Mouse (Mus musculus): ENCODE data around the gene Igf1. TPM values are rescaled to one million over a fixed set of nuclear protein-coding genes. Genes with fewer than 3 reads are reported as not detected.

The Igf1 gene
- polyA plus RNA-seq, 1 experiment from 2014 or later, result 15.2 TPM

DNA sequence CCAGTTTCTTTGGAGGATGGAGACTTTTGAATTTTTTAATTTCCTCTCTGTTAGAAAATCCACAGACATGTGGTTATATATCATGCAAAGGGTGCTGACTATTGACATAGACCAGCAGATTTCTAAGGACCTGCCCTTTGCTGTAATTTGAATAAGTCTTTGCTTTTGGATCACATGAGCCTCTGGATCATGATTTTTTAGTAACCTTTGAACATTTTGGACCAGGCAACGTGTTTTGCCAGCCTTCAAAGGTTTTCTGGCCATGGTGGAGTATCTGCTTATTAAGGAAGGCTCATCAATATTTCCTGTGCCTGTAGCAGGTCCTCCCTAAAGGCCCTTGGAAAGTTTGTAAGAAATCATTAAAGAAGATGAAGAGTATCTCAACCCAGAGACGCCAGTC lies 37.3 kb downstream of the Igf1 start:
- no peak for DNase-seq (ENCODE audit: low spot score)

DNA sequence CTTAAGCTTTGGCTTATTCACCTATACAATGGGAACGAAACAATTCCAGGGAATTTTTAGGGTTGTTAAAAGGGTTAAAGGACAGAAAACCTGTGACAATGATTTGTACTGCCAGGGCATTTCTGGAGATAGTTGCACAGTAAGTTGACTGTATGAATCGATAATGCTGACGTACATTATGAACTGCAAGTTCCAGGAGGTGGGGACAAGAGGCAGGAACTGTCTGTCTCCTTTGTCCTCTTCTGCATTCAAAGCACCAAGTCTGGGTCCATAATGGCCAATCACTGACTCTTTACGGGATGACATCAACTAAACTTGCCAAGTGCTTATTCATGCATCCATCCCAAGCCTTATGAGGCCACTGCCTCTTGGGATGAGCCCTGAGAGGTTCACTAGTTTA lies 39.3 kb downstream of the Igf1 start:
- DNase-seq (ENCODE audit: low spot score), result no peak

DNA sequence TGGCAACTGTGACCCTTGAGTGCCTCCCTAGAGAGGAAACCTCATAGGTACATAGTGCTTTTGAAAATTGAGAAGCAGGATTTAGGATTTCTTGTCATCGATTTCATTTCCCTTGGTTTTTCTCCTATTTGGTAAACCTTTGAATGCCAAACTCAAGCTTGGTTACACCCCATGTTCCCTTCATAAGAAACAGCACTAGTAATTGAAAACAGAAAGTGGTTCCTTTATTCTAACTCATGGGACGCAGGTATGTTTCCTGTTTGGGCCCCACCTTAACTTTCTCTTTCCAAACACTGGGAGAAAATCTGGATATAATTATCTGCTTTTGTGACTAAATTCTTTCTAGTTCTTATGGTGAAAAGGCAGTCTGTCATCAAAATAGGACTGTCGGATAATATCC lies 40.8 kb downstream of the Igf1 start:
- DNase-seq (ENCODE audit: low spot score), result no peak

DNA sequence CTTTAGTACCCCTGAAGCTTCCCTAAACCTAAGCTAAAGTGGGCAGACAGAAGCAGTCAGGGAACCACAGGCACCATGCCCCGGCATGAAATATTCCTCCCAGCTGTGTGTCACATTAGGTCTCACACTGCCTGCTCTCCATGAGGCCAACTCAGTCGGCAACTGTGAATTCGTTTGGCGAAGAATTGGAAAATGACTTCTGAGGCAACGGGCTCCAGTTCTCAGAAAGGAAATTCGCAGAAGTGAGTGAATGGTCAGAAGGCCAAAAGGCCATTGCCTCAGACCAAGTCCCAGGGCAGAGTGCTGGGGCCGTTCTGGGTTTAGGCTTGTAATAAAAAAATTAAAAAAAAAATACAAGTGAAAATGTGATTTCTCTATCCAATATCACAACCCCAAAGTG lies 43.9 kb downstream of the Igf1 start:
- DNase-seq (ENCODE audit: low spot score), result no peak

DNA sequence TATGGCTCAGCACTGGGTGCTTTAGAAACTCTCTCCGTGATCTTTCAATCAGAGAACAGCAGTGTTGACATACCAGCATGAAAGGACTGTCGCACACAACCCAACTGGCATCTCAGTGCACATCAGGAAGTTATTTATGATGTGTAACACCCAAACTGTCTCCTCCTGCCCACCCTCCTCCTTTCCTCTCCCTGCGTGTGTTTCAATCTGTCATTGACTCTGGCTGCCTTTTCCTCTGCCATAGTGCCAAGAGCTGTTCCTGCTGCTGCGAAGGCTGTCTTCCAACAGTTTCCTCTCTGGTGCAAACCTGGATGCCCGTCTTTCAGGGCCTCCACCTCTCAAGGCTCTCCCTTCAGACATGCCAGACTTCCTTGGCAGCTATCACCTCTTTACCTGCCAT lies 46.3 kb downstream of the Igf1 start:
- DNase-seq (ENCODE audit: low spot score), result no peak

DNA sequence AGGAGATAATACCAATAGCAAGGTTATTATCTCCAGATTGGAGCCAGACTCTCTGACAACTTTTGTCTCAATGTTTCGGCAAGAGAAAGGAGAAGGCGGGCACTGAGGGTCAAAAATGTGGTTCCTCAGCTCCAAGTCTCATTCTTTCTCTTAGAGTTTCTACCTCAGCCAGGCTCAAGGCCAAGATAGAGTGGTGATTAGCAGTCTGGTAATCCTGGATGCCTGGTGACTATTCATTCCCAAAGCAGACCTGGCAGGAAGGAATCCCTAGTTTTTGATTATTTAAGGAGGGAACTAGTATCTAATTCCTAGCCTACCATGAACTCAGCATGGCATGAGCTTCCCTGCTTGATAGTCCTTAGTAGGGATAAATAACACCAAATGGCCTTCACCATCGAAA lies 47.0 kb downstream of the Igf1 start:
- DNase-seq (ENCODE audit: low spot score), result no peak

DNA sequence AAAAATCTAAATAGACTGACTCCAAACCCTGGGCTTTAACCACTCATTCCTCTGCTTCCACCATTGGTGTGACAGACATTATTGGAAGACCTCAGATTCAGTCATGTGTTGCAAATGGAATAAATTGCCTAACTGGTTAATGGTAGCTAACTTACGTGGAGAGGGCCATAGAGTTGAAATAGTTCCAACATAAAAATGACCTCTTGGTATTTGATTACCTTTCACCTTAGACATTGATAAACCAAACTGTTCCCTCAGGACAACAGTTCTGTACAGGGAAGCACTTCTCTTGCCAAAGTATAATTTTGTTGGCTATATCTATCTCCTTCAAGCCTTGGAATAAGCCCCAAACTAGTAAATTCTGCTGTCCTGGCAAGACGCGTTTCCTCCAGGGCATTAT lies 48.1 kb downstream of the Igf1 start:
- no peak for DNase-seq (ENCODE audit: low spot score)

DNA sequence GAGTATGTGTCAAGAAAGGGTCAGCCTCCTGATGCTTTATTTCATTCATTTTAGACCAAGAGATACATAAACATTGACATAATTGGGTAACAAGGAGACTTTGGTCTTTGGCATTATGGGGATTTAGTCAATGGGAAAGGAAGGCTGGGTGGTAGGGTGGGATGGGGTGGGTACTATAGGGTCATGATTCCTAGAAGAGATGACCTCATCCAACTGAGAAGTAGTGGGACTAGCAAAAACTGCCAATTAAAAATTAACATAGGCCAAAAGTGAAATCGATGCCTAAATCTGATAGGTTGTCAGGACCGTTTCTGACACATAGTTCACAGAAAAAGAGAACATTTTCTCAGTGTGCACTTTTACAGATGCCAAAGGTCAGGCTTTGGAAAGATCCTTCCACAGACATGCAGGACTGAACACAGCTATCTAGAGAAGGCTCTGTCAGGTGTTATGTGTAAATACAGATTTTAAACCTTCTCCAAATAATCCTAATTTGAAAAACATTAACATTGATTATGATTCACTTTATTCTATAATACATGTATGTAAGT lies 48.8 kb downstream of the Igf1 start:
- no peak for DNase-seq (ENCODE audit: low spot score)

DNA sequence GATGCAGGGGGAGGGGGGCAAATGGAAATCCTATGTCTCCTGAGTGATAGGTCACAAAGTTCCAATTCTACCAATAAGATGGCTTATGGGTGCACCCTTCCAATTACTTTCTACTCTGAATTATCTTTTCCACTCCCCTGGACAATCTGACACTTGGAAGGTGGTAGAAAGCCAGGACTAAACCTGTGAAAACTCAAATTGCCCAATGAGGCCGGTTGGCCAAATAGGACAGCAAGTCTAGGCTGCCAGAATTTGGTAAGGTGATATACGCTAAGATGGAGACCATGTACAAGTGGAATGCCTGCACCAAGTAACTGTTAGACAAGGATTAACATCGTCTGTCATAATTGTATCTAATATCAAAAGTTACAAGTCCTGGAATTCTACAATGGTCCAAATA lies 55.8 kb downstream of the Igf1 start:
- no peak for DNase-seq (ENCODE audit: low spot score)

DNA sequence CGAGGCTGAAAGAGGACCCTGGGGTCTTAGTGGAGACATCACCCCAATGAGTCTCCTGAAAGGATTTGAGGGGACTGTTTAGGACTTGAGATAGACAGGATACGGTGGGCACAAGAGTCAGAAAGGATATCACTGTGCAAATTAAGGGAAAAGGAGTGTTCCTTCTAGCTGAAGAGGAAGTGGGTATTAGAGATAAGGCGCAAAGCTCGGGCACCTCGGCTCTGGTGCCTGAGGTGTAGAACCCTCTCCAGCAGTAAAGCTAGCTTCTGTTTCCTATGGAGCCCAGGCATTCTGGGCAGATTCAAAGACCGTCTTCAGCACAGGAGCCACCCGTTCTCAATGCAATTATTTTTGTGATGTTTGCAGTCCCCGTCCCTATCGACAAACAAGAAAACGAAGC lies 56.9 kb downstream of the Igf1 start:
- no peak for DNase-seq (ENCODE audit: low spot score)

DNA sequence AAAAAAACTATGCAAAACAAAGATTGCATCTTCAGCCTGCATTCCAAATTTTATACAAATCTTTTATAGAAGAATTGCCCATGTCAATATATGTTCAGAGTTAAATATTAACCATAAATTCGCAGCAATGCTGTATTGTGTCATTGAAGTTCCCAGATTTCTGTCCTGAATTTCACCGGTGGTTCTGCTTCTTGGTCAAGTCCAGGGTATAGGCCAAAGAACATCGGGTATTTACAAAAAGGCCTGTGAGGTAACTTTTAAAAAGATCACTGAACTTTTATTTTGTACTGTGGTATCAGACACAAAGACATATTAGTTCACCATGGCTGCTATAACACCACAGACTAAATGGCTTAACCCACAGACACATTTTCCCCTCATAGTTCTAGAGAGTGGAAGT lies 57.7 kb downstream of the Igf1 start:
- no peak for DNase-seq (ENCODE audit: low spot score)

DNA sequence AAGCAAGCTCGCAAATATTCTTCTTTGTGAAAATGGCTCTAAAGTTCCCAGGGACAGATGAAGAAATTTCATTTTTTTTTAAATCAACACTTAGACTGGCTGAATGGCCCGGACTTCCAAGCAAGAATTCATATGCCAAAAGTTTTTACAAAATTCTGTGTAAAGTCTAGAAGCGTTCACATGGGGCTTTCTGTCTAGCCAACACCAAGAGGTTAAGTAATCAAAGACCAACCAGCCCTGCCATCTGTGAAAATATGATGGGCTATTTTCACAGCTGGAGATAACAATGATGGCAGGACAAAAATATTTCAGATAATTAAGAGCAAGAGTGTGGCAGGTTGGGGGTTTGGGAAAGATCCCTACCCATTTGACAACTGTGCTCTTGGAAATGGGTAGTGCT lies 64.2 kb downstream of the Igf1 start:
- DNase-seq (ENCODE audit: low spot score), result no peak

DNA sequence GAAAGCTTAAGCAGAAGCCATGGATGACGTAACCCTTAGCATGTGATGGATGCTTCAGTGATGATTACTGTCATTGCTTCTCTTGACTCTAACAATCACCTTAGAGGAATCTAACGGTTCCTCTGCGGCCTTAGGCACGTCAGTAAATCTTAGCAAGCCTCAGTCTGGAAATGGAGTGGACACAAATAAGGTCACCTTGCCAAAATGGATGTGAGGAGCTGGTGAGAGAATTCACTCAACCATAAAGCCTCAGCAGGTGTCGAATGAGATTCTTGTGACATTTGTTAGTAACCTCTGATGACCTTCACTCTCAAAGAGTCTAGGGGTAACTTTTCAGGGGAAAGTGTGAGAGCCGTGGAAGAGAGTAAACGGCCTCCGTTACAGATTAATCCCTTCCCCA lies 68.5 kb downstream of the Igf1 start:
- DNase-seq (ENCODE audit: low spot score), result no peak

DNA sequence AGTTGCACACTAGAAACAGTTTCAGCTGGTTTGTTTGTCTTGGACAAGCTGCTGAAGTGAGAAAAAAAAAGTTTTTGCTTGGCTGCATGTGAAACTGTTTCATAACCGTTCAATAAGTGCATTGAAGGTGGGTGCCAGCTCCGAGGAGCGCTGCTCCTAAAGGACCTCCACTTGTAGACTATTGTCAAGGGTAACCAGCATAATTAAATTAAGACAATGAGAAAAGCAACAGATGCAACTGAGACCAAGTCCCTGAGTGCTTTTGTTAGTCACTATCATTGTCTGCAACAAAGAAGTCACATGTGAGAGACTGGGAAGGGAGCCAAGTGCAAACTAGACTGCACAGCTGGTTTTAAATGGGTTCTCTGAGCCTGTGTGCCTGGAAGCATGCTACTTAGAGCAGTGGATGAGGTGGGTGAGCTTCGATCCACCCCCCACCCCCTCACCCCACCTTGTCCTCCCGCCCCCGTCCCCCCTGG lies 69.1 kb downstream of the Igf1 start:
- no peak for DNase-seq (ENCODE audit: low spot score)

DNA sequence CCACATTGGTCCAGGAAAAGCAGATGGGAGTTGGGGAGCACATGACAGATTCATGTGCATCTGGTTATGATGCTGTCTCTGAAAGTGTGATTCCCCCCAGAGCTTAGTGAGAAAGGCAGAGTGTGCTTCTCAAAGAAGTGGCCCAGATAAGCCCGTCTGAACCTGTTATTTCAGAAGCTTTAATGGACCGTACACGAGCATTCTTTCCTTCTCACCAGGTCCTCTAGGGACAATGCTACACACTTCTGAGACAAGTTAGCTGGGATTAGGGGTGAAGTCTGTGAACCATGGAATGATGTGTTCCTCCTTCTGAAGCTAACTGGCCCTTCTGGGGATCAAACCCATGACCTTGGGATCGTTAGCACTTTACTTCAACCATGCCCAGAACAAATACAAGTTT lies 90.1 kb downstream of the Igf1 start:
- DNase-seq (ENCODE audit: low spot score), result no peak

DNA sequence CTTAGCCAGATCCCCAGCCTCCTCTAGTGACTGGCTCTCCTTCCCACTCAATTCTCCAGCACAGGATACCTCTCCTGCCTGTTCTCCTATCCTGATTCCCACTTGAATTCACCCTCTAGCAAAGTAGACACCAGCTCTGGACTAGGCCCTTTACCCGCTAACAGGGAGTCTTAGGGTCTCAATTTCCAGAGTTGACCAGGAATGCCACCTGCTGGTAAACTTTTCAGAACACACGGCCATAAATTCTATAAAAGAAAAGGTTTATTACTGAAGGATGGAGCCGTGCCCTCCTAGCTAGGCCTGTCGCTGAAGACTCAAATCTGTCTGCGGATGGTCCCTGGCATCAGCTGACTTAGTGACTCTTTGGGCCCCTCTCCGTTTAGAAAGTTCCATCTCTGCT lies 113.5 kb downstream of the Igf1 start:
- DNase-seq (ENCODE audit: low spot score), result no peak

DNA sequence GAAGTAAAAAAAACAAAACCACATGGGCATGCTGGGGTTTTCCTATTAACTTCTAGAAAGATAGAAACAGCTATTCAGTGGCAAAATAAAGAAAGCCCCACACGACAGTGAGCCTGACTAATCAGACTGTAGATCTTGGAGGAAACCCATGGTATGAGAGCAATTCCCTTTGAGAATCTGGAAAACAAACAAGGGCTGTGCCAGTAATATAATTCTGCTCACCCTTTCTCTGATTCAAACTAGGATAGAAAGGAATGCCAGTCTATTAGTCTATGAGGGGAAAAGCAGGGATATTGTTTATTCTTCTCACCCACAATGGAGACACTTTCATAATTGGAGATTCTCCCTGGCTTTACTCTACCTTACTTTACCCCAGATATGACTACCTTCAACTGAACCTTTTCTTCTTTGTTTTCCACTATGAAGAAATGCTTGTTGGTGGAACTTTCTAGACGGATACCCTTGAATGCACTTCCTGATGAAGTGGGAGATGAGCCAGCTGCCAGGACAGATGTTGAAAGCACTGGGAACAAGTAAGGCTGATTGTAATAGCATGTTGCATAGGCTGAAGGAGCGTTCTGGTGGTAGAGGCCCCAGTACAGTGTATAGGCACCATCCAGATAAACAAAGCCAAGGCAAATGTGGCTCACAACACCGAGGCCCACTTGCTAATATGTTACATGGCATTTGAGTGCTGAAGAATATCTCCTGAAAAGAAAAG lies 116.0 kb downstream of the Igf1 start:
- no peak for DNase-seq (ENCODE audit: low spot score)

DNA sequence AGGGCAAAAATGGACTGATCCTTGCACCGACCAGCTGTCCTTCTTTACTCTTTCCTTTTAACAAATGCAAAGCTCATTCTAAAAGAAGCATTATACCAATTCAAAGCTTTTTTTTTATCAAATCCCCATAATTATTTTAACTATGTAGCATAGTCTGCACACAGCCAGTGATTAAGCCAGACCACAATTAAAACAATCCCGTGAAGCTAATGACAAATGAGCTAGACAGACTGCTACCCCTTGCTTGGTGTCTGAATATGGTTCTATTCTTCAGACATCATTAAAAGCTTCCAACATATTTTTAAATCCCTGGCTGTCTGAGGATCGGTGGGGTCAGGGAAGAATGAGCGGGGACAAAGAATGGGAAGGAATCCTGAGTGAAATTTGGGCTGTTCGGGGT lies 127.3 kb downstream of the Igf1 start:
- no peak for DNase-seq (ENCODE audit: low spot score)

DNA sequence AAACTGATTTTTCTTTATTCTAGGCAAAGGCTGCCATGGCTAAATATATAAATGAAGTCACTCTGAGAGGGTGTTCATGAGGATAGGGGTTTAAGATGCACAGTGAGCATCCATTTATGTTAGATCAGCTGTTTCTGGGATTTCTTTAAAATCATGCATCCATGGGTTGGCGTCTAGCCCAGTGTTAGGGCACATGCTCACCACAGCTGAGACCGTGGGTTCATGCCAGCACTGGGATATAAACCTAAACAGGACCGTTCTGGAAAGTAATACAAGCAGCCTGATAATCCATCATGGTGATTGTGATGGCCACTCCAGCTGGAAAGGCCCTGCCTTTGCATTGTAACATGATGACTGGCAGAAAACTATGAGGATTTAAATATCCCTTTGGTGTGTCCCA lies 128.1 kb downstream of the Igf1 start:
- DNase-seq (ENCODE audit: low spot score), result no peak
